In genomic region chr13:45192079-45192478, GRCm38 (mm10) we compare ENCODE assay signal across 21 mouse cellular contexts.
DNase-seq lines count a peak whose midpoint lies in the region; ATAC-seq lines count a peak whose summit lies in the region.
"Had no signal": no experiment of that assay in that cellular context is flagged by ENCODE, and none has a peak within 500 bp of the region (broad histone marks: within the 10 kb centered on the region; RNA-seq: fewer than 3 reads in every experiment).

No protein-coding gene starts in this region.

- peak overlapping the region; percentile 12; the same call in 1 of the 2 replicates for H3K27ac ChIP-seq in hindbrain, embryonic 13.5 days
- no peak overlapping the region for H3K27ac ChIP-seq in hindbrain, embryonic 12.5 days
- no peak overlapping the region for H3K27ac ChIP-seq in neural tube, embryonic 15.5 days (replicated peaks)
- H3K27ac ChIP-seq in limb, embryonic 10.5 days = no peak overlapping the region
- H3K27ac ChIP-seq: embryonic facial prominence, embryonic 15.5 days; left cerebral cortex, adult 2 months had no signal

- no peak overlapping the region for H3K9ac ChIP-seq in hindbrain, embryonic 13.5 days
- no peak overlapping the region for H3K9ac ChIP-seq in hindbrain, embryonic 12.5 days
- H3K9ac ChIP-seq in neural tube, embryonic 15.5 days (replicated peaks) = no peak overlapping the region
- H3K9ac ChIP-seq: embryonic facial prominence, embryonic 15.5 days had no signal

- no peaks in the 10 kb centered on the region for H3K9me3 ChIP-seq in hindbrain, embryonic 13.5 days
- H3K9me3 ChIP-seq in hindbrain, embryonic 12.5 days (replicated peaks) = no peaks in the 10 kb centered on the region
- no peaks in the 10 kb centered on the region for H3K9me3 ChIP-seq in neural tube, embryonic 15.5 days (replicated peaks)
- H3K9me3 ChIP-seq in limb, embryonic 10.5 days (replicated peaks) = no peaks in the 10 kb centered on the region
- H3K9me3 ChIP-seq: embryonic facial prominence, embryonic 15.5 days had no signal

- WGBS in hindbrain, embryonic 13.5 days = 72% methylated on average over 8 of the region's 8 CpGs
- 65% methylated on average over 8 of the region's 8 CpGs for WGBS in hindbrain, embryonic 12.5 days
- 50% methylated on average over 8 of the region's 8 CpGs for WGBS in neural tube, embryonic 15.5 days
- WGBS in limb, embryonic 10.5 days = 76% methylated on average over 8 of the region's 8 CpGs

- intact Hi-C loops in heart, postnatal 10 days (cut with DNase I) = no loop called here

- H3K4me3 ChIP-seq in hindbrain, embryonic 13.5 days = no peak overlapping the region
- no peak overlapping the region for H3K4me3 ChIP-seq in hindbrain, embryonic 12.5 days
- H3K4me3 ChIP-seq in neural tube, embryonic 15.5 days (replicated peaks) = no peak overlapping the region
- no peak overlapping the region for H3K4me3 ChIP-seq in limb, embryonic 10.5 days
- H3K4me3 ChIP-seq: embryonic facial prominence, embryonic 15.5 days; left cerebral cortex, adult 2 months had no signal

- H3K27me3 ChIP-seq in hindbrain, embryonic 13.5 days = no peaks in the 10 kb centered on the region
- H3K27me3 ChIP-seq in hindbrain, embryonic 12.5 days = no peaks in the 10 kb centered on the region
- H3K27me3 ChIP-seq in neural tube, embryonic 15.5 days (replicated peaks) = no peaks in the 10 kb centered on the region
- H3K27me3 ChIP-seq in limb, embryonic 10.5 days (ENCODE audit: low read depth, poor library complexity, severe bottlenecking) = no peaks in the 10 kb centered on the region
- H3K27me3 ChIP-seq: embryonic facial prominence, embryonic 15.5 days had no signal

- H3K4me2 ChIP-seq in hindbrain, embryonic 13.5 days = no peak overlapping the region
- H3K4me2 ChIP-seq in hindbrain, embryonic 12.5 days (replicated peaks) = no peak overlapping the region
- peak overlapping the region; percentile 19; the same call in 1 of the 2 replicates for H3K4me2 ChIP-seq in neural tube, embryonic 15.5 days
- H3K4me2 ChIP-seq: embryonic facial prominence, embryonic 15.5 days; heart, embryonic 11.5 days; liver, embryonic 11.5 days; midbrain, embryonic 11.5 days had no signal

- no peak for ATAC-seq in hindbrain, embryonic 13.5 days (ENCODE audit: low FRiP score)
- no peak for ATAC-seq in hindbrain, embryonic 12.5 days (ENCODE audit: low FRiP score)
- no peak for ATAC-seq in neural tube, embryonic 15.5 days (ENCODE audit: low FRiP score)

- H3K36me3 ChIP-seq in hindbrain, embryonic 13.5 days = no peaks in the 10 kb centered on the region
- H3K36me3 ChIP-seq in hindbrain, embryonic 12.5 days = no peaks in the 10 kb centered on the region
- no peaks in the 10 kb centered on the region for H3K36me3 ChIP-seq in neural tube, embryonic 15.5 days
- no peaks in the 10 kb centered on the region for H3K36me3 ChIP-seq in limb, embryonic 10.5 days
- H3K36me3 ChIP-seq: embryonic facial prominence, embryonic 15.5 days had no signal

- H3K4me1 ChIP-seq in hindbrain, embryonic 13.5 days (replicated peaks) = peaks cover 16% of the 10 kb centered on the region
- peaks cover 10% of the 10 kb centered on the region for H3K4me1 ChIP-seq in hindbrain, embryonic 12.5 days
- peaks cover 19% of the 10 kb centered on the region for H3K4me1 ChIP-seq in neural tube, embryonic 15.5 days
- peaks cover 25% of the 10 kb centered on the region for H3K4me1 ChIP-seq in limb, embryonic 10.5 days
- H3K4me1 ChIP-seq: embryonic facial prominence, embryonic 15.5 days had no signal

- no peak for DNase-seq in neural tube, embryonic 10.5 days (ENCODE audit: extremely low spot score, low spot score)
- peak; percentile 22 for DNase-seq in limb, embryonic 10.5 days (ENCODE audit: low spot score)
- no peak for DNase-seq in heart, postnatal 10 days
- no peak for DNase-seq in lung, postnatal 14 days
- DNase-seq: adrenal gland, adult 2 months; cerebellum, adult 18-20 months; cerebellum, postnatal 14 days; gastrocnemius, postnatal 14 days; kidney, adult 11 months; kidney, postnatal 4 days; lung, adult 18-20 months; lung, postnatal 10 days; thymus, postnatal 36 days had no signal
